Mouse (Mus musculus): ENCODE results near the gene Plcg1.

Gene Plcg1

DNA sequence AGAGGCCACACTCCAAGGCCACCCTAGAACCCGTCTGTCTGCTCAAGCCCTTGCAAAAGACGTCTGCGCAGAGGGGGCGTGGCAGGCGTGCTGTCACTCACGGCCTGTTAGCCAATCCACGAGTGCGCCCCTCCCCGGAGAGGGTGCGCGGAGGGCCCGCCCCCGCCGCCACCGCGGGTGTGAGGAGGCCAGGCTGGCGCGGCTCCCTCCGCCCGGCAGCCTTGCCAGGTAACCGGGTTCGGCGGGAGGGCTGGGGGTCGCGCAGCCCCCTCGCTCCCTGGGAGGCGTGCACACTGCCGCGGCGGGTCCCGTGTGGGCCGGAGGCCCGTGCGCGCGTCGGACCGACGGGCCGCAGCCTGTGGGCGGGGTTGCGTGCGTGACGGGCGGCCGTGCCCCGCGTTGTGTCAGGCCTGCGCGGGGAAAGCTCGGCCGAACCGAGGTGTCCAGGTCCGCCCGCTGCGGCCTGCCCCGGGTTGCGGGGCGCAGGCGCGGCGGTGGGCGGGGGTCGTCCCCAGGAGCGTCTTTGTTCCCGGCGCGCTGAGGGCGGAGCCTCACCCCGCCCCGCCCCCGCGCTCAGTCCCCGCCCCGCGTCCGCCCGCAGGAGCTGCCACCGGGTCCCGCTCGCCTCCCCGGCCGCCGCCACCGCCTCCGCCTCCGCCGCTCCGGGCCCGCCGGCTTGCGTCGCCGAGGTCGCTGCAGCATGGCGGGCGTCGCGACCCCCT is at the start of gene Plcg1:
Gene Plcg1, plus strand, starts transcription at position 184 of the 722 bp plus-strand sequence.
- peak; percentile 88 to 91 for DNase-seq (ENCODE audit: low spot score in 2 of 2)

DNA sequence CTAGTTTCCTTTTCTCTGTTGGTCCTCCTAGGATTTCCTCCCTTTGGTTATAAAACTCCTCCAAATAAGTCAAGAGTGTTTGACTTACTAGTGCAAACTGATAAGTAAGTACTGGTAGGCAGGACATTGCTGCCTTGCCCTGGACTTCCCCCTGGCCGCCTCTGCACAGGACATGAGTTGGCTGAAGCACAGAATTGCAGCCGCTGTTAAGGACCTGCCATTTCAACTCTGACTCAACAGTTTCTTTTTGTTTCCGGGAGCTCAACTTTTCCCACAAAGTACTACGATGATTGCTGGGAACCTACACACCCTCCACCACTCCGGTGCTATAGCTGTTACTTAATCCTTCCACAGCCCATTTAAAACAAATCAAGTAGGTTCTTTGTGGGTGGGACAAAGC is 30.8 kb upstream of the Plcg1 start:
- no peak for DNase-seq (ENCODE audit: low spot score in 2 of 2)

DNA sequence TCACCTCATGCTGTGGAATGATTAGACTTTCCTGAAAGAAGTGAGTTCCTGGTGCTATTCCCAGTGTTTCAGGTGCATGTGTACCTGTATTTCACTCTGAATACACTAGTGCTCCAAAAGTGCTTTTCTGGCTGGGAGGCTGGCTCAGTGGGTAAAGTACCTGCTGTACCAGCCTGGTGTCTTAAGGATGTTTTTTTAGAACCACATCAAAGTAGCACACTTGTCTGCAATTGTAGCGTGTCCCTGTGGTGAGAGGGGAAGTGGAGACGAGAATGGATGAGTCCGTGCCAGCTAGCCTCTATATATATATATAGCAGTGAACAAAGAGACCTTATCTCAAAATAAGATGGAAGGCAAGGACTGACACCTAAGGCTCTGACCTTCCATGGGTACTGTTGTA is 29.5 kb upstream of the Plcg1 start:
- DNase-seq (ENCODE audit: low spot score in 2 of 2): no peak

DNA sequence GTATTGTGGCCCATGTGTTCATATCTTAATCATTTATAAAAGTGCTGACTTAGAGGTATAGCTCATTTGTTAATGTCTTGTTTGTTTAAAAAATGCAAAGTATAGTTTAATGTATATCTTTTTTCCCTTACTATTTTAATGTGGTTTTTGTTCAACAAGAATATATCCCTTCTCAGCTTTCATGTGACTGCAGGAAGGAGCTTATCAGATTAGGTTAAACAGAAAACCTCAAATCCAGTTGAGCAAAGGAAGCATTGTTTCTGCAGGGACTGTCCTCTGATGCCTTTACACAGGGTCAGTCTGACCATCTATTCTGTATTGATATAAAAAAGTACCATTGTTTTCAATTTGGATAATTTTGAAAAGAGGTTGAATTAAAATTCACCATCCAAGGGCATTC is 28.3 kb upstream of the Plcg1 start:
- DNase-seq (ENCODE audit: low spot score in 2 of 2): no peak

DNA sequence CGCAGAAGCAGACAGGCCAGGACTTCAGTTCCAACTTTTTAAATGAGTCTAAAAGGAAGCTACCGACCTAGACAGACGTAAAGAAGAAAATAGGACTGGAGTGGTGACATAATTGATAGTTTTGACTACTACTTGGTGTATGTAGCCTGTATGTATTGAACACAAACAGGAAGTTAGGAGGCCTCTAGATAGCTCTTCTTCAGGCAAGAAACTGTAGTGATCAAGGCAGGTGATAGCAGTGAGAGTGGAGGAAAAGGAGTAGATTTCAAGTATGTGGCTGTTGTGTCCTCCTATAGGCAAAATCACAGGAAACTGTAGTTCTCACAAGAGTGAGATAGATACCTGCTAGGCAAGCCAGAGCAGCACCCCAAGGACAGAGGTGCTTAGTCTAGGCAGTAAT is 23.4 kb upstream of the Plcg1 start:
- no peak for DNase-seq (ENCODE audit: low spot score in 2 of 2)

DNA sequence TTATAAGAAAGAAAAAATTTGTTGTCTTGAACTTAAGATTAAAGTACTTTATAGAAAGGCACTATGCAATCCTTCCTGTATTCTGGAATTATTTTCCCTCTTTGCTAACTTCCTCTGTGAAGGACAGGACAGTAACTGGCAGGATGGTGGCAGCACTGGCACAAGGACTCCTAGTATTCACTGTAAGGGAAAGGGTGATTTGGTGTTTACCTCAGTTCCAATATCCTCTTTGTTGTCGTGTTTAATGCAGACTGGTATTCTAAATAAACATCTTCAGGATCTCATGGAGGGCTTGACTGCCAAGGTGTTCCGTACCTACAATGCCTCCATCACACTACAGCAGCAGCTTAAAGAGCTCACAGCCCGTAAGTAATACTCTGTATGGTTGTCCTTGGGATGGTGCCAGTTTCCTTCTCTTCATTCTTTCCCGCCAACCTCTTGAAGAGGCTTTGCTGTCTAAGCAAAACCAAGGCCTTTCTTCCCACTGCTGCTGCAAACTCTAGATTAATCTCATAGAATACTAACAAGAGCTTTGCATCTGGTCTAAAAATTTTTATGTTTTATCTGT is 15.6 kb upstream of the Plcg1 start:
- no peak for DNase-seq (ENCODE audit: low spot score in 2 of 2)

DNA sequence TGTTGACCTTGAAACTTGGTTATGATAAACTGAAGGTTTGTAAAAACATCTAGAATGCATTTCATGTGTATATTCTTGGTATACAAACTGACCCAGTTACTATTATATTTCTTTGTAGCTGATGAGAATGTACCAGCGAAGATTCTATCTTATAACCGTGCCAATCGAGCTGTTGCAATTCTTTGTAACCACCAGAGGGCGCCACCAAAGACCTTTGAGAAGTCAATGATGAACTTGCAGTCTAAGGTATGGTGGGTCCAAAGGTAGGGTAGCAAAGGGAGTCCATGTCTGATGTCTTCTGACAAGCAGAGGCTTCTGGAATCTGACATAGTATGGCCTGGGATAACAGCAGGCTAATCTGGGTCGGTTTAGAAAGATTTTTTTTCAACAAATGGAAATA is 13.8 kb upstream of the Plcg1 start:
- DNase-seq (ENCODE audit: low spot score in 2 of 2): no peak

DNA sequence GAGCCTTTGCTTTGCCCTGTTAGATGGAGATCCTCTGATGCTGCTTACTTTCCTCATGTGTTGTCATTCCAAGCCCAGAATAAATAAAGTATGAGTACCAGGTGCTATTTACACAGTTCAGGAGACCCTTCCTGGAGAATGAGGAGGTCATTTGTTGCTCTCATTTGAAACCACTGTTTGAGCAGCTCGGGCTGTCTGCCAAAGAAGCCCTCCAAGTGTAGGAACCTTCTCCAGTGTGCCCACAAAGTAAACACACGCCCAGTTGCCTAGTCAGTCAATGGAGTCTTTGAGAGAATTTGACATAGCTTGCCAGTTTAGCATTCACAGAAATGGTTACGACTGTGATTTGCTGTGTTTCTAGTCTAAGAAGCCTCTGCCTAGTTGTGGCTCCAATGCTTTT is 12.3 kb upstream of the Plcg1 start:
- no peak for DNase-seq (ENCODE audit: low spot score in 2 of 2)

DNA sequence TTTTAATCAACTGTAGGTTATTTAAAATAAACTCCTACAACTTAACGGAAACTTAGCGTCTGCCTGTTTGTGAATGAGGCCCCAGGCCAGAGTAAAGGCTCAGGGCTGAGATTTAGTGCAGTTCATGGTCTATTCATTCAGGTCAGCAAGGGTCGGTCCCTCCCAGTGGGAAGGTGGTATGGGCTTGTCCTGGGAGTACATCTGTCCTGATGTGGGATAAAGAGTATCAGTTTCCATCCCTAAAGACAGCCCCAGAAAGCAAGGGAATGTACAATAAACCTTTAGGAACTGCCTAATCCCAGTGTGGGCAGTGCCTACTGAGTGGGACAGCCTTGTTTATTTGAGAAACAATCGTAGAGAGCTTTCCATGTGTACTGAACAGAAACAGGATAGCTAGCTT is 8.4 kb upstream of the Plcg1 start:
- DNase-seq (ENCODE audit: low spot score in 2 of 2): no peak

DNA sequence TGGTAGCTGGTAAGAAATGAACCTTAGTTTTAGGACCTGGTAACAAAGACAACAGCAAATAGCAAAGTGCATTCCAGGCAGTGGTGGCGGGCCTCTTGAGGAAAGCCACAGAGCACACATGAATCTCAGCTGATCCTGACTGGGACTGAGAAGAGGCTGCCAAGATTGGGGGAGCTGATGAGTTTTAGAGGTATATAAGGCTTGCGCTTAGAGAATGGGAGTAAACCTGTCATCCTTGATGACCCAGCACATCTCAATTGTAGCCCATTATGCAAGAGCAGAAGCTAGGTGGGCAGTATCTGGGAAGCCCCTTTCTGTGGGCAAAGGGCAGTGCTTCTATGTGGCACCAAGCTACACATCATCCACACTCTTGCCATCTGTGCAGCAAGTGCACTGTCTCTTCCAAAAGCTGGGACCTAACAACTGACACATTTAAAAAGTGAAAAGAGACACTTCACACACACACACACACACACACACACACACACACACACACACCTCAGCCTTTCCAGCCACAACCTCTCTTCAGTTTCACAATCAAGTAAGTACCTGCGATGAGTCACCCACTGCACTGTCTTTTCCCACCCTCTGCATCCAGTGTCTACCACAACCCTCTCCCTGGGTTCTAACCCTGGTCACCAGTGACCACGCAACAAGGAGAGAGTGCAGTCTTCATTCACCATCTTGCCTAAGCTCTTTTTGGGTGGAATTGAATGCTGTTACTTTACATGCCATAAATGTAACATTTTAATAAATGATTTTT is 7.3 kb upstream of the Plcg1 start:
- DNase-seq (ENCODE audit: low spot score in 2 of 2): no peak

DNA sequence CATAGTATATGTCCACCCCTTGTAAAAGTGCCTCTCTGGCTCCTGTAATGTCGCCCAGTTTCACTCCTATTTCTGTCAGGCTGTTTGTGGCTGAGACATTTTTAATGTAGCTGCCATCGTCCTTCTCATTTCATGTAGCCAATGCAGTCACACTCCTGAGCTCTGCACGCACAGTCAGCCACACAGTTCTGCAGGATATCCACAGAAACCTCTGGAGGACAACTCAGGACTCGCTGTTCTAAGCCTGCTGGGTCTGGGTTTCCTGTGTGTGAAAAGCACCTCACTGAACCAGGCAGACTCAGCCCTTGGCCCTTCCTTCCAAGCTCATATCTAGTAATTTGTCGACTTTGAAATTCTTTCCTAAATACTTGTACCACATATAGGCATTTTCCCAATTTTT is 6.6 kb upstream of the Plcg1 start:
- DNase-seq (ENCODE audit: low spot score in 2 of 2): no peak

DNA sequence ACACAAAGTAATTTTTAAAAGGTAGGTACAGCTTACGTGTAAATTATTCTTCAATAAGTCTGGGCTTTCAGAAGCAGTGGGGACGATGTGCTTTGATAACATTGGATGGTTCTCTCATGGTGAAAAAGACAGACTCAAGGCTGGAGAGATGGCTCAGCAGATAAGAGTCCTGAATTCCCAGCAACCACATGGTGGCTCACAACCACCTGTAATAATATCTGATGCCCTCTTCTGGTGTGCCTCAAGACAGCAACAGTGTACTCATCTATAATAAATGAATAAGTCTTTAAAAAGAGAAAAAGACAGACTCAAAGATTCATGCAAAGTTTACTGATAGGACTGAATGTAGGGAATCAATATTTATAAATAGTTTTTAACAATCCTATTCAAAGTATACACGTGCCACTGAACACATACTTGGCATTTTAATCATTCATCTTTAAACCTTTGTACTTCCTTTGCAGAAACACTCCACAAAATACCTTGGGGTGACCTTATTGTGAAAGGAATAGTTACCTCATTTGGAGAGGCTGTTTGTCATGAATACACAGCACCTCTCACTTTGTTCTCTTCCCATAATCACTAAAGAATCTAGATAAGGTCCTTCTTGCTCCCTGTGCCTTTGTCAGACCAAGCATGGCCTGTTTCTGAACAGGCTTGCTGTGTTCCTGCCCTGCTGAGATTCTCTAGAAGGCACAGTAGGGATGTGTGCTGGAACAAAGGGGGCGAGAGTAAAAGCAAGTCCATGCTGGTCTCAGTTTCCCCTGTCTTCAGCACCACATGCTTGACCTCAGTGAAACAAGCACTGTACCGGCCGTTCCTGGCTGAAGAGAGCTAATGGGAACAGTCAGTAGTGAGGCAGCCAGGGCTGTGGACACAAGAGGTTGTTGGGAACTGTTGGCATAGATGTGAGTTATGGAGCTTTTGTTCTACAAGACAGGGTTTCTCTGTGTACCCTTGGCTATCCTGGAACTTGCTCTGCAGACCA is 4.9 kb upstream of the Plcg1 start:
- no peak for DNase-seq (ENCODE audit: low spot score in 2 of 2)

DNA sequence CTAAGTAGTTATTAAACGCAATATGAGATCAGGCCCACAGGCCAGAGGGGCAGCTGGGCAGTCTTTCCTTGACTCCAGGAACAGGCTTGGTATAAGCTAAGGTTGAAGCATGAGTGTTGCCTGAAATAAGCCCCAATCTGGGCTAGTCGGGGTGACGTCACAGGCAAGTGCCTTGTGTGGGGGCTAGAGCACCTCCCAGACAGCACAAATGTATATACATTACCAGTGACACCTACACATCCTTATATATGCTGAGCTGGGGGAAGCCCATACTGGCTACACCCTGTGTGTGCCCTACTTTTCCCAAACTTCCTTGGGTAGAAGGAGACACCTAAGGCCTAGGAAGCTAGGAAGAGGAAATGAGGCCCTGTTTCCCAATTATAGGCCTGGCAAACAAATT is 2.1 kb upstream of the Plcg1 start:
- DNase-seq (ENCODE audit: low spot score in 2 of 2): no peak

DNA sequence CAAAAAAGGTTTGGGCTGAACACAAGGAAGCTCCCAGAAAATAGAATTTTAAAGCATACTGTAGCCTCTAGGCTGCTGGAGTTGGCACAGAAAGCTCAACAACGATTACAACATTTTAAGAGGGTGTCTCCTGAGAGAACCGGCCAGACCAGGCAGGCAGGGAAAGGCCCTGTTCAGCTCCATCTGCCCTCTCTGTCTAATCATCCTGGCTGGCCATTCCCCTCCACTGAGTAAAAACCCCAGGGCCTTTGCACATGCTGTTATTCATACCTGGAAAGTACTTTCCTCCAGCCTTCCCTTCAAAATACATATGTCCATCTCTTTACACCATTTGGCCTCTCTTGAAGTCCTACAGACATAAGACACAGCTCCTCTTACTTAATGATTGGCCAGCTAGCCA is 1.7 kb upstream of the Plcg1 start:
- DNase-seq (ENCODE audit: low spot score in 2 of 2): no peak

DNA sequence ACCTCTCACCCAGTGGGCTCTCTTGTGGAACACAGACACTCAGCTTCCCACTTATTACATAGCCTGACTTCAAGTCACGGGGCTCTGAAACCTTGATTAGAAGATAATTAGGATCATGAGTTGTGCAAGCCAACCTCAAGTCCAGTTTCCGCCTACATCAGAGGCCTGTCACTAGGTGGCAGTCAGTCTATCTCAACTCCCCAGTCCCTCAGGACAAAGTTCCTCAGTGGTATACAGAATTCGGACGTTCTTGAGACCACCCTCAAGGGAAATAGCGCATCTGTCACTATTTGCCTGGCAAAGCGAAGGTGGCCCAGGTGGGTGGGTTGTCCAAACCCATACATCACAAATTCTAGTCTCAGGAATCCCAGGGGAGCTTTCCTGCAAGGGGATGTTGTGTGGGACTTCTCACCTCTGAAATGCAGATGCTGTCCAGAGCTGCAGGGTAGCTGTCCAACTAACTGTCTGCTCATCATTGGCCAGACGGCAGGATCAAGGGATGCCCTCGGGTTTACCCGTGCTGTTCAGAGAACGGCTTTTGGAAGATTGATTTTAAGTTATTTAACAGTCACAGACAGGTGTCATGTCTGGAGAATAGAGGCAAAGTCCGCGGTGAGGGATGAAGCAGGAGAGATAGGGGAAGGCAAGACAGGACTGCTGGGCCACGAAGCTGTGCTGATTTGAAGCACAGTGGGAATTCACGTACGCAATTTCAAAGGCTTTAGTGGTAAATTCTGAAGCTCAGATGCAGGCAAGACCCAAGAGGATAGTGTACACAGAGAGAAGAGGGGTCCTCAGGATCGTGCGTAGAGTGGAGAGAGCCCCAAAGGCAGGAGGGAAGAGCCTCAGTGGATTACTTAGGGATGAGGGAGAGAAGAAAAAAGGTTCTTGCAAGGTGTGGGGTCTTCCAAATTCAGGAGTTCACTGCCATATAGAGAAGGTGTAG is 976 bp upstream of the Plcg1 start:
- no peak for DNase-seq (ENCODE audit: low spot score in 2 of 2)

DNA sequence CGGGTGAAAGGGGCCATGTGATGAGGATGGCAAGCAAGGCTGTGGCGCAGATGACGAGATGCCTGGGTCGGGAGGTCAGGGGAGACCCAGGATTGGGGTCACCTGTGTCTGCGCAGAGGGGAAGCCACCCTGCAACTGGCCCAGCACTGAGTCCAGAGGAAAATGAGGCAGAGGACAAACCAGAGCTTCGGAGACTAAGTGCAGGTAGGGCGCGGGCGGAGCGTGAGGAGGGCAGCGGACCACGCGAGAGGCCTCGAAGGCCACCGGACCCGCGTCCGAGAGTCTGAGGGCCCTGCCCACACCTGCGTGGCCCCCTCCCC is 343 bp upstream of the Plcg1 start:
- no peak for DNase-seq (ENCODE audit: low spot score in 2 of 2)

DNA sequence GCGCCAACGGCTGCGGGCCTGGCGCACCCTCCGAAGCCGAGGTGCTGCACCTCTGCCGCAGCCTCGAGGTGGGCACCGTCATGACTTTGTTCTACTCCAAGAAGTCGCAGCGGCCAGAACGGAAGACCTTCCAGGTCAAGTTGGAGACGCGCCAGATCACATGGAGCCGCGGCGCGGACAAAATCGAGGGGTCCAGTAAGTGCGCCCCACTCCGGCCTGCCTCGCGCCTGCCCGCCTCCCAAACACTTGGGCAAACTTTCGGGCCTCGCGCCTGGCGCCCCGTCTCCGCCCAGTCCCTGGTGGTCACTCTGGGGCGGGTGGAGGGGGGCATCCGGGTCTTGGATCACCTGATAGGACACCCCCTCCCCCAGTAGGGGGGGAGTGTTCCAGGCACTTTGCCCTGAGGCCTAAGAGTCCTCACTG is 750 bp downstream of the Plcg1 start:
- DNase-seq (ENCODE audit: low spot score in 2 of 2): peak; percentile 46 to 65

DNA sequence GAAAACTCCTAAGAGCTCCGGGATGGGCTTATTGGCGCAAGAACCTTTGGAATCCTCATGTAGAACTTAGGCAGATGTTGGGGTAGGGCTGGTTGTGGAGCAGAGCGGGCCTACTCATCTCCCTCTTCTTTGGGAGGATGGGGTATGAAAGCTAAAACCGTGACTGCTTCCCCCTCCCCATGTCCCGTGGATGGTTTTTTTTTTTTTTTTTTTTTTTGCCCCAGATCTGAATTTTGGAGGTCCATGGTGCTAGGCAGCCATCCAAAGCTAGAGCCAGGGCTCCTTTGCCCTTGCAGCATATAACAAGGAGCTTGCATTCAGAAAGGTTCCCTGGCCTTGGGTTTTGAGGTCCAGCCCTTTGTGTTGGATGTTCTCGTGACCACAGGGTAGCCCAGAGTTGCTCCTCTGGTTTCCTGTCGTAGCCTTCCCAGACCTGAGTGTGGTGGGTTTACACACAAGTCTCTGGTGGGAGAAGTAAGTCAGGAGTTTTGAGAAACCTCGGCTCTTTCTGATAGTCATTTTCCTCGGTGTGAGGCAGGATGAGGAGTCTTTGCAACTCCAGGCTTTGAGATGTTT is 1.4 kb downstream of the Plcg1 start:
- DNase-seq (ENCODE audit: low spot score in 2 of 2): no peak

DNA sequence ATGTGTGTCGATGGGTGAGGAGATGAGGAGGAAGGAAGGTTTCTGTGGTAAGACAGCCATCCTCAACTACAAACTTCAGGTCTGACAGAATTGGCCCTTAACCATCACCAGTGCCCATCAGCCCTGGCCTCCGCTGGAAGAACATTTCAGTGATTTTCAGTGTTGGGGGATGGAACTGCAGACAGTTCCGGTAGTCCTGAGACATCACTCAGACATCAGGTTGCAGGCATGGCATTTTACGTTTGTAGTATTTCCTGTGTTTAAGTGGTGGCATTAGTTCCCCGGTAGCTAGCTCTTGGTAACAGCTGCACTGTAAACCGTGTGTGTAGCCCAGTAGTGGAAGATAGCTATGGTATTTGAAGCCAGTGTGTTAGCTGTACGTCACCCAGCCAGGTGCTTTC is 2.0 kb downstream of the Plcg1 start:
- no peak for DNase-seq (ENCODE audit: low spot score in 2 of 2)

DNA sequence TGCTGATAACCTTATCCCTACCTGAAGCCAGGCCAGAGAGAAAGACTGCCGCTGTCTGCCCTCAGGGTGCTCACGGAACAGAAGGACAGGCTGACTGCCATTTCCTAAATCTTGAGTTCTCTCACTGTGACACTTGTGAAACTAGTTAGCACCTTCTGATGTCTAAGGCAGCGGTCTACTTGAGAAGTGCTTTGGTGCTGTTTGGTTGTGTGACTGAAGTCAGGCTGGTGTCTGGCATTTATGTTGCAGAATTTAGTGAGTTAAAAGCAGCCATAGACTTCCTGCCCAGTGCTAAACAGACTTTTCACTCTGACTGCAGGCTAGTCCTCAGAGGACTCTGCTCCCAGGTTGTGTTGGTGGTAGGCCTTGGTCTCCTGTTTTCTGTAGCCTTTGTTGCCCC is 3.2 kb downstream of the Plcg1 start:
- DNase-seq (ENCODE audit: low spot score in 2 of 2): no peak
